Mouse (Mus musculus) heart, postnatal 0 days (tissue): ENCODE data around the gene Armc6. TPM values are rescaled to one million over a fixed set of nuclear protein-coding genes. Genes with fewer than 3 reads are reported as not detected.
A peak's percentile ranks its signal among the peaks of the same experiment; 100 is the strongest.

Experiments
- ATAC-seq: fragments of 200-750 bp; cut with Nextera tagmentation; 2 replicates; pipeline ENCODE4 v1.8.0; 2017; ENCODE audit warnings: low read depth, moderate number of reproducible peaks, moderate library complexity; ENCODE audit not compliant: insufficient read depth
- DNase-seq: peaks from one replicate; pipeline ENCODE4 v3.0.0-alpha.2; 2016; ENCODE audit warnings: low spot score
- H3K27ac ChIP-seq: fragments of 300-500 bp; sonication (generic); 2 replicates; pipeline ENCODE4 v1.5.1; 2014; ENCODE audit warnings: low read depth, mild to moderate bottlenecking
- H3K27me3 ChIP-seq: fragments of 300-500 bp; sonication (generic); 2 replicates; pipeline ENCODE4 v1.6.1; 2014; ENCODE audit warnings: low read length, mixed read lengths; ENCODE audit not compliant: control insufficient read depth, insufficient read depth
- H3K36me3 ChIP-seq: fragments of 300-500 bp; sonication (generic); replicated peaks from 2 replicates; pipeline ENCODE4 v1.6.1; 2014; ENCODE audit warnings: low read length, mixed read lengths; ENCODE audit not compliant: control insufficient read depth, insufficient read depth
- H3K4me1 ChIP-seq: fragments of 300-500 bp; sonication (generic); 2 replicates; pipeline ENCODE4 v1.6.1; 2014; ENCODE audit warnings: antibody characterized with exemption; ENCODE audit not compliant: control insufficient read depth, insufficient read depth
- H3K4me2 ChIP-seq: fragments of 300-500 bp; sonication (generic); 2 replicates; pipeline ENCODE4 v1.6.1; 2014; ENCODE audit warnings: low read depth, mild to moderate bottlenecking, low read length, moderate library complexity
- H3K4me3 ChIP-seq: fragments of 300-500 bp; sonication (generic); 2 replicates; pipeline ENCODE4 v1.5.1; 2014; ENCODE audit warnings: low read depth, low read length
- H3K9ac ChIP-seq: fragments of 300-500 bp; sonication (generic); replicated peaks from 2 replicates; pipeline ENCODE4 v1.6.1; 2014; ENCODE audit warnings: low read depth, low read length, mixed read lengths
- H3K9me3 ChIP-seq: fragments of 300-500 bp; sonication (generic); replicated peaks from 2 replicates; pipeline ENCODE4 v1.6.1; 2016; ENCODE audit warnings: low read length; ENCODE audit not compliant: control insufficient read depth
- CTCF ChIP-seq: IDR thresholded peaks from 2 replicates; pipeline ENCODE4 v1.5.1; 2016; ENCODE audit warnings: antibody characterized with exemption, control low read depth, low read depth
- EP300 ChIP-seq: IDR thresholded peaks from 2 replicates; pipeline ENCODE4 v1.6.1; 2016; ENCODE audit warnings: antibody characterized with exemption, low read depth
- WGBS: fragments of 180-500 bp; shearing (Covaris S2); extraction: QIAGEN DNeasy Blood & Tissue Kit; methylation state at CpG from one replicate; pipeline ENCODE4 v1.1.7; 2014; 5-methylcytosine and 5-hydroxymethylcytosine counted together
- polyA plus RNA-seq: library from polyadenylated mRNA; unstranded; fragments of >200 nt; fragmentation: Nextera tagmentation; extraction: Ambion mirVana; gene quantifications from 2 replicates; pipeline ENCODE4 v1.2.1, GENCODE M21; 2015
- total RNA-seq: library from RNA; depleted of rRNA; stranded (reverse); fragments of >200 nt; gene quantifications from 2 replicates; pipeline ENCODE4 v1.2.3, GENCODE M21; 2014; ENCODE audit warnings: low replicate concordance

The Armc6 gene
- total and polyA plus RNA-seq, 2 experiments from 2014 or later = 11.9 to 20.1 TPM

GRCm38 (mm10) chr8:70278175-70278574 lies 43.9 kb upstream of the Armc6 start:
- DNase-seq (no peak), ATAC-seq (no peak)
- Histone ChIP-seq H3K36me3 (no peaks in the 10 kb centered on the region), H3K27me3 (no peaks in the 10 kb centered on the region), H3K9me3 (no peaks in the 10 kb centered on the region), H3K4me2 (no peak overlapping the region), H3K4me3 (no peak overlapping the region), H3K9ac (0 out of 2 replicates have a peak overlapping the region, but pooled peaks have one; percentile 0), H3K4me1 (peaks cover 13% of the 10 kb centered on the region), H3K27ac (no peak overlapping the region)
- 45% methylated on average over 15 of the region's 15 CpGs for WGBS
- TF ChIP-seq CTCF = no peak
- TF ChIP-seq EP300 = no peak

GRCm38 (mm10) chr8:70276476-70276875 lies 42.2 kb upstream of the Armc6 start:
- ATAC-seq (peak; percentile 79), DNase-seq (peak; percentile 62)
- no peak overlapping the region for H3K9ac ChIP-seq
- no peaks in the 10 kb centered on the region for H3K36me3 ChIP-seq
- peak; percentile 98 for TF ChIP-seq EP300
- no peak for TF ChIP-seq CTCF
- H3K9me3 ChIP-seq = no peaks in the 10 kb centered on the region
- 66% methylated on average over 3 of the region's 3 CpGs for WGBS
- peaks cover 17% of the 10 kb centered on the region for H3K4me1 ChIP-seq
- H3K4me3 ChIP-seq = no peak overlapping the region
- peak overlapping the region; percentile 74 for H3K27ac ChIP-seq
- no peak overlapping the region for H3K4me2 ChIP-seq
- H3K27me3 ChIP-seq = no peaks in the 10 kb centered on the region

- DNase-seq (no peak), ATAC-seq (no peak)
Observed at GRCm38 (mm10) chr8:70274350-70274749, 40.1 kb upstream of the Armc6 start.

GRCm38 (mm10) chr8:70272949-70273348 lies 38.7 kb upstream of the Armc6 start:
- Histone ChIP-seq H3K9me3 (no peaks in the 10 kb centered on the region), H3K4me2 (no peak overlapping the region), H3K27me3 (no peaks in the 10 kb centered on the region), H3K9ac (no peak overlapping the region), H3K4me1 (peaks cover 7% of the 10 kb centered on the region; the same call in 1 of the 2 replicates), H3K4me3 (no peak overlapping the region), H3K27ac (no peak overlapping the region), H3K36me3 (no peaks in the 10 kb centered on the region)
- no peak for DNase-seq
- peak; percentile 26; the same call in 1 of the 2 replicates for ATAC-seq
- WGBS = 49% methylated on average over 3 of the region's 3 CpGs
- TF ChIP-seq CTCF = no peak

More at GRCm38 (mm10) chr8:70274350-70274749, 40.1 kb upstream of the Armc6 start:
- H3K9me3 ChIP-seq = no peaks in the 10 kb centered on the region
- H3K27ac ChIP-seq = no peak overlapping the region
- TF ChIP-seq CTCF = no peak
- no peak for TF ChIP-seq EP300
- H3K4me2 ChIP-seq = no peak overlapping the region
- no peak overlapping the region for H3K9ac ChIP-seq
- H3K4me1 ChIP-seq = peaks cover 15% of the 10 kb centered on the region
- H3K27me3 ChIP-seq = no peaks in the 10 kb centered on the region
- no peak overlapping the region for H3K4me3 ChIP-seq
- no peaks in the 10 kb centered on the region for H3K36me3 ChIP-seq

- H3K27me3 ChIP-seq = no peaks in the 10 kb centered on the region
- no peak overlapping the region for H3K4me3 ChIP-seq
- H3K36me3 ChIP-seq = peaks cover 17% of the 10 kb centered on the region
- no peak overlapping the region for H3K4me2 ChIP-seq
- WGBS = 46% methylated on average over 11 of the region's 11 CpGs
- no peak overlapping the region for H3K9ac ChIP-seq
- H3K4me1 ChIP-seq = peaks cover 7% of the 10 kb centered on the region; the same call in 1 of the 2 replicates
- H3K9me3 ChIP-seq = no peaks in the 10 kb centered on the region
- DNase-seq (no peak), ATAC-seq (peak; percentile 12; the same call in 1 of the 2 replicates)
- no peak for TF ChIP-seq EP300
- peak; percentile 43 for TF ChIP-seq CTCF
- H3K27ac ChIP-seq = 0 out of 2 replicates have a peak overlapping the region, but pooled peaks have one; percentile 15
Observed at GRCm38 (mm10) chr8:70268799-70269565, 34.7 kb upstream of the Armc6 start.
